Mouse (Mus musculus) intestine, embryonic 14.5 days (tissue): ENCODE results near the gene Chml. TPM values are rescaled to one million over a fixed set of nuclear protein-coding genes. Genes with fewer than 3 reads are reported as not detected.
A peak's percentile ranks its signal among the peaks of the same experiment; 100 is the strongest.

ENCODE experiments used
- ATAC-seq: fragments of 200-750 bp; cut with Nextera tagmentation; replicated peaks from 2 replicates; pipeline ENCODE4 v1.8.0; 2017; ENCODE audit warnings: low read depth, moderate number of reproducible peaks, moderate TSS enrichment, moderate library complexity; ENCODE audit not compliant: low FRiP score, low TSS enrichment
- DNase-seq: peaks from one replicate; pipeline ENCODE4 v3.0.0-alpha.2; 2018; ENCODE audit warnings: low spot score
- H3K27ac ChIP-seq: fragments of 300-500 bp; sonication (generic); 2 replicates; pipeline ENCODE4 v1.5.1; 2014; ENCODE audit warnings: low read depth, mild to moderate bottlenecking, control low read depth
- H3K27me3 ChIP-seq: fragments of 300-500 bp; sonication (generic); replicated peaks from 2 replicates; pipeline ENCODE4 v1.6.1; 2014; ENCODE audit warnings: low read length, control low read depth; ENCODE audit not compliant: control insufficient read depth, insufficient read depth
- H3K36me3 ChIP-seq: fragments of 300-500 bp; sonication (generic); 2 replicates; pipeline ENCODE4 v1.6.1; 2014; ENCODE audit warnings: low read length, control low read depth; ENCODE audit not compliant: control insufficient read depth, insufficient read depth
- H3K4me1 ChIP-seq: fragments of 300-500 bp; sonication (generic); replicated peaks from 2 replicates; pipeline ENCODE4 v1.6.1; 2014; ENCODE audit warnings: low read length, control low read depth, mixed read lengths; ENCODE audit not compliant: control insufficient read depth, insufficient read depth
- H3K4me2 ChIP-seq: fragments of 300-500 bp; sonication (generic); 2 replicates; pipeline ENCODE4 v1.6.1; 2014; ENCODE audit warnings: low read length
- H3K4me3 ChIP-seq: fragments of 300-500 bp; sonication (generic); 2 replicates; pipeline ENCODE4 v1.5.1; 2014; ENCODE audit warnings: low read depth, low read length, control low read depth, mixed read lengths
- H3K9ac ChIP-seq: fragments of 300-500 bp; sonication (generic); 2 replicates; pipeline ENCODE4 v1.6.1; 2014; ENCODE audit warnings: mild to moderate bottlenecking, low read length
- H3K9me3 ChIP-seq: fragments of 300-500 bp; sonication (generic); 2 replicates; pipeline ENCODE4 v1.6.1; 2016; ENCODE audit warnings: low read length, control low read depth; ENCODE audit not compliant: control insufficient read depth
- WGBS: fragments of 180-500 bp; shearing (Covaris S2); extraction: QIAGEN DNeasy Blood & Tissue Kit; methylation state at CpG from one replicate; pipeline ENCODE4 v1.1.7; 2014; 5-methylcytosine and 5-hydroxymethylcytosine counted together
- polyA plus RNA-seq: library from polyadenylated mRNA; unstranded; fragments of >200 nt; fragmentation: Nextera tagmentation; extraction: Ambion mirVana; gene quantifications from 2 replicates; pipeline ENCODE4 v1.2.1, GENCODE M21; 2014

The Chml gene
- polyA plus RNA-seq, result 4.1 and 4.2 TPM in 2 replicates

GRCm38 (mm10) chr1:175692246-175692996, at the start of gene Chml, which contains the start of gene Opn3:
Gene Chml (minus strand): TSS chr1:175692901.
Gene Opn3 (minus strand): TSS chr1:175692776.
- DNase-seq (peak; percentile 99), ATAC-seq (peak; percentile 99)
- 1% methylated on average over 44 of the region's 73 CpGs for WGBS
- no peaks in the 10 kb centered on the region for H3K9me3 ChIP-seq
- peak within 1 kb of the TSS; percentile 76 for H3K4me2 ChIP-seq
- no peaks in the 10 kb centered on the region for H3K27me3 ChIP-seq
- H3K36me3 ChIP-seq, result peaks cover 6% of the 10 kb centered on the region; the same call in 1 of the 2 replicates
- H3K4me1 ChIP-seq, result peaks cover 8% of the 10 kb centered on the region; the same call in 1 of the 2 replicates
- peak within 1 kb of the TSS; percentile 72 for H3K4me3 ChIP-seq
- peak within 1 kb of the TSS; percentile 78 for H3K9ac ChIP-seq
- H3K27ac ChIP-seq, result peak within 1 kb of the TSS; percentile 59

- Histone ChIP-seq H3K4me1 (no peaks in the 10 kb centered on the region), H3K9me3 (no peaks in the 10 kb centered on the region), H3K4me3 (no peak overlapping the region), H3K4me2 (no peak overlapping the region), H3K27ac (no peak overlapping the region), H3K27me3 (no peaks in the 10 kb centered on the region), H3K36me3 (no peaks in the 10 kb centered on the region), H3K9ac (no peak overlapping the region)
- 0 out of 2 replicates have a peak, but pooled peaks have one; percentile 47 for ATAC-seq
- no peak for DNase-seq
- 27% methylated on average over 7 of the region's 7 CpGs for WGBS
These were observed 33.1 kb upstream of the Chml start for GRCm38 (mm10) chr1:175725771-175726170.

- H3K27ac ChIP-seq, result no peak overlapping the region
- H3K4me1 ChIP-seq, result no peaks in the 10 kb centered on the region
- no peaks in the 10 kb centered on the region for H3K9me3 ChIP-seq
- no peak for DNase-seq
- no peak overlapping the region for H3K4me3 ChIP-seq
- H3K36me3 ChIP-seq, result no peaks in the 10 kb centered on the region
- WGBS, result 91% methylated on average over 9 of the region's 9 CpGs
- no peak overlapping the region for H3K9ac ChIP-seq
- ATAC-seq, result no peak
- H3K27me3 ChIP-seq, result no peaks in the 10 kb centered on the region
- no peak overlapping the region for H3K4me2 ChIP-seq
These were observed 24.1 kb upstream of the Chml start for GRCm38 (mm10) chr1:175716832-175717231.

GRCm38 (mm10) chr1:175712338-175712909, 19.7 kb upstream of the Chml start:
- Histone ChIP-seq H3K9me3 (no peaks in the 10 kb centered on the region), H3K4me2 (no peak overlapping the region), H3K36me3 (no peaks in the 10 kb centered on the region), H3K4me1 (no peaks in the 10 kb centered on the region), H3K9ac (no peak overlapping the region), H3K27ac (no peak overlapping the region), H3K4me3 (no peak overlapping the region), H3K27me3 (no peaks in the 10 kb centered on the region)
- 76% methylated on average over 11 of the region's 11 CpGs for WGBS
- DNase-seq, result no peak
- ATAC-seq, result no peak

GRCm38 (mm10) chr1:175708013-175708412, 15.3 kb upstream of the Chml start:
- no peaks in the 10 kb centered on the region for H3K27me3 ChIP-seq
- ATAC-seq (no peak), DNase-seq (no peak)
- H3K9me3 ChIP-seq, result no peaks in the 10 kb centered on the region
- no peak overlapping the region for H3K4me3 ChIP-seq
- no peak overlapping the region for H3K4me2 ChIP-seq
- H3K27ac ChIP-seq, result no peak overlapping the region
- H3K36me3 ChIP-seq, result no peaks in the 10 kb centered on the region
- no peak overlapping the region for H3K9ac ChIP-seq
- H3K4me1 ChIP-seq, result no peaks in the 10 kb centered on the region

- ATAC-seq (no peak), DNase-seq (no peak)
- Histone ChIP-seq H3K4me1 (no peaks in the 10 kb centered on the region), H3K4me2 (no peak overlapping the region), H3K27ac (no peak overlapping the region), H3K27me3 (no peaks in the 10 kb centered on the region), H3K9ac (no peak overlapping the region), H3K9me3 (no peaks in the 10 kb centered on the region), H3K4me3 (no peak overlapping the region), H3K36me3 (no peaks in the 10 kb centered on the region)
- 73% methylated on average over 5 of the region's 5 CpGs for WGBS
These were observed 14.9 kb upstream of the Chml start for GRCm38 (mm10) chr1:175707599-175707998.

- Histone ChIP-seq H3K4me3 (no peak overlapping the region), H3K36me3 (no peaks in the 10 kb centered on the region), H3K4me2 (no peak overlapping the region), H3K27me3 (no peaks in the 10 kb centered on the region), H3K9me3 (no peaks in the 10 kb centered on the region), H3K4me1 (no peaks in the 10 kb centered on the region), H3K9ac (no peak overlapping the region), H3K27ac (no peak overlapping the region)
- DNase-seq (no peak), ATAC-seq (peak; percentile 74; the same call in 1 of the 2 replicates)
- 61% methylated on average over 4 of the region's 4 CpGs for WGBS
These were observed 8.4 kb upstream of the Chml start for GRCm38 (mm10) chr1:175701145-175701544.

GRCm38 (mm10) chr1:175699796-175700195, 7.1 kb upstream of the Chml start:
- H3K9me3 ChIP-seq, result no peaks in the 10 kb centered on the region
- H3K4me3 ChIP-seq, result no peak overlapping the region
- DNase-seq (no peak), ATAC-seq (no peak)
- no peaks in the 10 kb centered on the region for H3K36me3 ChIP-seq
- WGBS, result 41% methylated on average over 4 of the region's 4 CpGs
- H3K9ac ChIP-seq, result no peak overlapping the region
- H3K27me3 ChIP-seq, result no peaks in the 10 kb centered on the region
- no peak overlapping the region for H3K27ac ChIP-seq
- no peak overlapping the region for H3K4me2 ChIP-seq
- H3K4me1 ChIP-seq, result no peaks in the 10 kb centered on the region
